Mouse (Mus musculus): Measurements from ENCODE around the gene Ttll13. TPM values are rescaled to one million over a fixed set of nuclear protein-coding genes. Genes with fewer than 3 reads are reported as not detected.

Ttll13 gene
- polyA plus RNA-seq, 1 experiment from 2014 or later: 0.94 TPM

DNA sequence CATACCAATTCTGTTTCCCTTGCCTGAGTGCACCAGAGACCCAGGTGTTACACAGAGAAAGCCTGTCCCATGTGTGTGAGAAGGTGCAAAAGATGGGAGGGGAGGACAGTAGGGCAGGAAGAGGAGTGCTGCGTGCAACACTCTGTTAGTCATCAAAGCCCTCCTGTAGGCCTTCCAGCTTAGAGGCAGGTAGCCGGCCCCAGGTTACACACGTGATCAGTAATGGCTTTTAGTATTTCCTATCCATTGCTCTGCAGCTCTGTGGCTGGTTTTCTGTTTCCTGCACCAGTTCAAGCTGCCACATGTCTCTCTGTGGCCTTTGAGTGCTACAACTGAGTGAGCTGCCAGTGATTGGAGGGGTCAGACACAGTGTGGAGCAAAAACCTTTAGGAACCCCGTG is 41.8 kb upstream of the Ttll13 start:
- Histone ChIP-seq H3K36me3 (peaks cover 22% of the 10 kb centered on the region; the same call in 1 of the 2 replicates), H3K4me3 (no peak overlapping the region), H3K27me3 (ENCODE audit: low read depth, poor library complexity, severe bottlenecking) (no peaks in the 10 kb centered on the region), H3K27ac (replicated peaks) (no peak overlapping the region), H3K9me3 (replicated peaks) (no peaks in the 10 kb centered on the region), H3K4me1 (peaks cover 96% of the 10 kb centered on the region)
- 89% methylated on average over 4 of the region's 4 CpGs for WGBS
- no peak for DNase-seq (ENCODE audit: low spot score)

DNA sequence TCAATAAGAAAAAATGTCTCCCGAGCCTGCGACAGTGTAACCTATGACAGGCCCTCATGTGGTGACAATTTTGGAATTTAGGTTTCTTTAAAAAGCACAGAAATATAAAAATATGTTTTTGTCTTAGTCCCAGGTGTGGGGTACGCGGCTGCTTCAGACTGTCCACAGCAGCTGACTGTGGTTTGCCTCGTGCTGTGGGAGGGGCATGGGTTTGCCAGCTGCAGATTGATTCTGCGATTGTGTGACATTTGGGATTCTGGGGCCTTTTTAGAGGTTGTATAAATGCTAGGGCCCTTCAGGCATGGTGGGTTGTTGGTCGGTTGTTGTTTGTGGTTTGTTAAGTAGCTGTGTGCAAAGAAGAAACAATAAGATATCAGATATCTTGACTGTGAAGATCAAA is 41.2 kb upstream of the Ttll13 start:
- Histone ChIP-seq H3K4me3 (no peak overlapping the region), H3K36me3 (peaks cover 21% of the 10 kb centered on the region; the same call in 1 of the 2 replicates), H3K27ac (replicated peaks) (no peak overlapping the region), H3K9me3 (replicated peaks) (no peaks in the 10 kb centered on the region), H3K27me3 (ENCODE audit: low read depth, poor library complexity, severe bottlenecking) (no peaks in the 10 kb centered on the region), H3K4me1 (peaks cover 96% of the 10 kb centered on the region)
- no peak for DNase-seq (ENCODE audit: low spot score)
- 92% methylated on average over 7 of the region's 7 CpGs for WGBS

DNA sequence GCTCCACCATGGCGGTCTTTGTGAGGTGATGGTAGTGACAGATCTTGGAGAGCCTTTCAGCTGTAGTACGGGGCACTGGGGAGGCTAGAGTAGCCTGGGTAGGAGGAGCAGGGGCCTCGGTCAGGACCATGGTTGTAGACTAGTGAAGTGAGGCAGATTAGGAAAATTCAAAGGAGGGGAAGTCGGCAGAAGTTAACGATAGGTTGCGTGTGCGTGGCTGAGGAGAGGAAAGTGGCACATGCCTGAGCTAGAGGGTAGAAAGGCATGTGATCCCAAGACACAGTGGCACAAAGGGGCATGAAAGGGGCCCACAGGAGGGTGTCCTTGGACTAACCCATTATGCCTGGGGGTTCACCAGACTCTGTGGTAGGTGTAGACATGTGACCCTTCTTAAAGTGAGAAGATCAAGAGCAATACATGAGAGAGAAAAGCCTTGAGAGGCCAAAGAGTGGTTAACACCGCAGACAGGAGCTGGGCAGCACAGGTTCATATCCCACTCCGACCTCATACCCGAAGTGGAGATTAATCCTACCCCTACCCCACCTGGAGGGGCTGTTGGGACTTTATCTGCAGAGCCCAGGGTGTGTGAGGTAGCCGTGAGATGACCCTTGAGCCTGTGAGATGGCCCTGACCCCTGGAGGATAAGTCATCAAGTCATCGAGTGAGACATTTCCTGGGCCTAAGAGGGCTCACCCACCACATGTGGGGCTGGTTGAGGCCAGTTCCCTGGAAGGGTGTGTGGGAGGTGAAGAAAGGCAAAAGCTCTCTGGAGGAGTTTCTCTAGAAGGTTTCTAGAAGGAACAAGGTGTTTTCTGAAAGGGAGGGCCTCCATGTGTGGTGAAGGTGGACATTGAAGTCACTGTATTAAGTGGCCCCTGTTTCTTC is 40.2 kb upstream of the Ttll13 start:
- Histone ChIP-seq H3K4me3 (no peak overlapping the region), H3K36me3 (peaks cover 14% of the 10 kb centered on the region; the same call in 1 of the 2 replicates), H3K9me3 (replicated peaks) (no peaks in the 10 kb centered on the region), H3K4me1 (peaks cover 93% of the 10 kb centered on the region), H3K27me3 (ENCODE audit: low read depth, poor library complexity, severe bottlenecking) (no peaks in the 10 kb centered on the region), H3K27ac (replicated peaks) (0 out of 2 replicates have a peak overlapping the region, but pooled peaks have one; percentile 29)
- DNase-seq (ENCODE audit: low spot score): no peak
- 88% methylated on average over 12 of the region's 12 CpGs for WGBS

DNA sequence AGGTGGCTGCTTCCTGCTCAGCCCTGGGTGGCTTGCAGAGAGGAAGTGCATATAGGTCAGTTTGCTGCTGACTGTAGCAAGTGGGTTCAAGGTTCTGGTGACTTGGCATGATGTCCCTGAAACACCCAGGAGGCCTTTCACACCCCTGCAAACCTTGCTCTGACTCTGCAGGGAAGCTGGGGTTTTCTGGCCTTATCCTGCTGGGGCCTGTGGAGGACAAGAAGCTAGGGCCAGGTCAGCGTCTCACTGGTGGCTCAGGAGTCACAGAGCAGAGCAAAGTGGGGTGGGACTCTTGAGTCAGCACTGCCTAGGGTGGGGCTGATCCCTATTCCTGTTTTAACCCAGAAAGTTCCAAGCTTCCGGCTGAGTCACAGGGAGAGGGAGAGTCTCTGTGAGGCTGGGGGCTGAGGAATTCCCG is 38.9 kb upstream of the Ttll13 start:
- no peaks in the 10 kb centered on the region for H3K27me3 ChIP-seq (ENCODE audit: low read depth, poor library complexity, severe bottlenecking)
- H3K4me1 ChIP-seq: peaks cover 80% of the 10 kb centered on the region
- DNase-seq (ENCODE audit: low spot score): no peak
- 69% methylated on average over 3 of the region's 3 CpGs for WGBS
- H3K27ac ChIP-seq (replicated peaks): no peak overlapping the region
- H3K4me3 ChIP-seq: no peak overlapping the region
- peaks cover 8% of the 10 kb centered on the region; the same call in 1 of the 2 replicates for H3K36me3 ChIP-seq
- no peaks in the 10 kb centered on the region for H3K9me3 ChIP-seq (replicated peaks)

DNA sequence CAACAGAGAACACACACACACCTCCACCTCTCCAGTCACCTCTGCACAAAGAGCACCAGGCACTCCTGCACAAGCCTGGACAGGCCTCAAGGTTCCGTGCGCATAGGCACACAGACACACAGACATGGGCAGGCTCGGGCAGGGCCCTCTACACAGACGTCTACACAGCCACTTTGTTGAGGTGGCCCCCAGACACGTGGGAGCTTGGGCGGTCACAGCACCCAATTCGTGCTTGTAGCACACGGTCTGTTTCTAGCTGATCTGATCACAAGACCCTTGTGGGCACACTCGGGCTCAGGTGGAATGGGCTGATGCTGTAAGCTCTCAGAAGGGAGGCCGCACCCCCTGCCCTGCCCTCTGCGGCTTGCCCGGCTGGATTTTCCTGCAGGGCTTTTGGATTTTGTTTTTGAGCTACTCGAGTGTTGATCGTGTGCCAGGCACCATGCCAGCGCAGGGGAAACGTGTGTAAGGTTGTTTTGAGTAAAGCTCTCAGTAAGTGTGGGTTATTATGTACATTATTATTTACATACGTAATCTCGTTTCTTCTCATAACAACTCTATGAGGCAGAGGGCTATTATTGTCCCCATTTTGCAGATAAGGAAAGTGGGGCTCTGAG is 38.0 kb upstream of the Ttll13 start:
- no peak overlapping the region for H3K4me3 ChIP-seq
- no peak overlapping the region for H3K27ac ChIP-seq (replicated peaks)
- WGBS: 87% methylated on average over 18 of the region's 18 CpGs
- no peaks in the 10 kb centered on the region for H3K27me3 ChIP-seq (ENCODE audit: low read depth, poor library complexity, severe bottlenecking)
- H3K9me3 ChIP-seq (replicated peaks): no peaks in the 10 kb centered on the region
- peaks cover 72% of the 10 kb centered on the region for H3K4me1 ChIP-seq
- H3K36me3 ChIP-seq: peaks cover 8% of the 10 kb centered on the region
- DNase-seq (ENCODE audit: low spot score): no peak

DNA sequence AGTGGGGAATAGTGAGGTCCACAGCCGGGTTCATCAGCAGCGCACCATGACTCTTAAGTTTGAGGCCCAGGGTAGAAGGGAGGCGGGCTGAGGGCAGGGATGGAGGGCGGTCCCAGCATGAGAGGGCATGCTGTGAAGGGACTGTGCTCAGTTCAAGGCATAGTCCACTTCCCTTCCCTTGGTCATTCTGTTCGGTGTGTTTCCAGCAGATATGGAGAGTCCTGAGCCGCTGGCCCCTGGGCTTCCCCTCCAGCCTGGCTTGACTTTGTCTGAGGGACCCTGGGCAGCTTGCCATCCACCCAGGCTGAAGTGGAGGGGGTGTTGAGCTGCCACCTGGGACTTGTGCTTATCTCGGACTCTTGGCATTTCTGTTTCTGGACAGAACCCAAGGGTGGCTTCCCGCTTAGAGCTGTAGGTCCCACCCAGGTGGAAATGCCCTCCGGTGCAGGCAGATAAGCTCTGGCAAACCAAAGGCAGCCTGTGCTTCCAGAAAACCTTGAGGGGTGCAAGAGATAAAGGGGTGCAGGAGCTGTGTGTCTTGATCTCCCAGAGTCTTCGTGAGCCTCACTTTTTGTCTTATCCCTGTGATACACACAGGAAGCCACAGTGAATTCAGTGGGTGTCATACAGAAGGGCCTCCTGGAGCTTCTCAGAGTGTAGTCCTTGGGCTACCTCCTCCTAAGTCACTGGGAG is 37.3 kb upstream of the Ttll13 start:
- peaks cover 65% of the 10 kb centered on the region for H3K4me1 ChIP-seq
- H3K4me3 ChIP-seq: no peak overlapping the region
- peaks cover 14% of the 10 kb centered on the region for H3K36me3 ChIP-seq
- no peak for DNase-seq (ENCODE audit: low spot score)
- H3K27me3 ChIP-seq (ENCODE audit: low read depth, poor library complexity, severe bottlenecking): no peaks in the 10 kb centered on the region
- H3K9me3 ChIP-seq (replicated peaks): no peaks in the 10 kb centered on the region
- WGBS: 81% methylated on average over 10 of the region's 10 CpGs
- H3K27ac ChIP-seq (replicated peaks): no peak overlapping the region

DNA sequence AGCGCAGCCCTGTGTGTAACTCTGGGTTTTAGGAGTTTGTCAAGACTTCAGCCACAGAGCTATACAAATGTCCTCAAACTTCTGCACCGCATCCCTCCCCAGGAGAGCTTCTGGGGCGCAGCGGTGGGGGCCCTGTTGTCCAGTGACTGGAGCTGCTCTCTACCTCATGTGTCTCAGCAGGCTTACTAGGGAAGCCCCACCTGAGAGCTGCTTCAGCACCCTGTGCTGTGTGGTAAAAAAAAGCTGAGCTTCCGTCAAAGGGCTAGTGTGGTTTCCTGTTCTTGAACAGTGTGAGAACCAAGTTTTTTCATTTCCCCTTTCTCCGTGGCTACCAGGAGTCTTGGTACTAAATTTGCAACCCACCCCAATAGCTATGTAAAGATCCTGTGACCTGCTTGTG is 36.5 kb upstream of the Ttll13 start:
- WGBS: 84% methylated on average over 6 of the region's 6 CpGs
- Histone ChIP-seq H3K27ac (replicated peaks) (peak overlapping the region; percentile 30; the same call in 1 of the 2 replicates), H3K4me1 (peaks cover 58% of the 10 kb centered on the region)

DNA sequence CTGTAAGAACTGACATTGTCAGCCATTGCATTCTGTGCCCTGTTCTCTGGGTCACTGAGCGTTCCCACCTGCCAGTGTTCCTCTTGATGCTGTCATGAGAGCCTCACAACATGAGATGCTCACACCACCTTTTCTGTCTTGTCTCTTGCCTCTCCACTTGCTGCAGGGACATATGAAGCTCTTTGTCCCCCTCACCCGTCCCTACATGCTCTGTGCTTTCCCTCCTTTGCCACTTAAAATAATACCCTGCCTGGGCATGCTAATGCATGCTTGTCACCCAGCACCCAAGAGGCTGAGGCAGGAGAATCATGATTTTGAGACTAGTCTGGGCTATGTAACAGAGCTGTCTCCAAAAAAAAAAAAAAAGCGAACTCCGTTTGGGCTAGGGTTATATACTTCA is 35.2 kb upstream of the Ttll13 start:
- Histone ChIP-seq H3K36me3 (peaks cover 25% of the 10 kb centered on the region), H3K27ac (replicated peaks) (no peak overlapping the region), H3K9me3 (replicated peaks) (no peaks in the 10 kb centered on the region), H3K27me3 (ENCODE audit: low read depth, poor library complexity, severe bottlenecking) (no peaks in the 10 kb centered on the region), H3K4me3 (no peak overlapping the region), H3K4me1 (peaks cover 53% of the 10 kb centered on the region)
- no peak for DNase-seq (ENCODE audit: low spot score)
- WGBS: 89% methylated on average over 4 of the region's 4 CpGs

More for the DNA sequence above, 36.5 kb upstream of the Ttll13 start:
- Histone ChIP-seq H3K9me3 (replicated peaks) (no peaks in the 10 kb centered on the region), H3K36me3 (peaks cover 19% of the 10 kb centered on the region), H3K27me3 (ENCODE audit: low read depth, poor library complexity, severe bottlenecking) (no peaks in the 10 kb centered on the region), H3K4me3 (no peak overlapping the region)
- no peak for DNase-seq (ENCODE audit: low spot score)

DNA sequence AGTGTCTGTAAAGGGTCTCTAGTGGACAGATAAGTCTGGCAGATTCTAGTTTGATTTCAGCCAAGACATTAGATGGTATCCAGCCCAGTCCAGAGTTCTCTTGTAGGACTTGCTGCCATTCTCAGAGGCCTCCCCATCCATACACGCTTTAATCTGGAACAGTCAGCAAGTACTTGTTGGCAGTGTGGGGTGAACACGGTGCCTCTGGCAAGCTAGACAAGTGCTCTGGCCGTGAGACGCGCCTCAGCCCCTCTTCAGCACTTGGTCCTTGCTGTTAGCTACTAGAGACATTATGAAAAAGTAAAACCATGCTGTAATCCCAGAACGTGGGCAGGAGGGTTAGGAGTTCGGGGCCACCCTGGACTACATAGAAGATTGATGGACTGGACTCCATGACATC is 32.6 kb upstream of the Ttll13 start:
- H3K27me3 ChIP-seq (ENCODE audit: low read depth, poor library complexity, severe bottlenecking): no peaks in the 10 kb centered on the region
- no peak overlapping the region for H3K27ac ChIP-seq (replicated peaks)
- peaks cover 29% of the 10 kb centered on the region for H3K4me1 ChIP-seq
- no peak overlapping the region for H3K4me3 ChIP-seq
- no peaks in the 10 kb centered on the region for H3K9me3 ChIP-seq (replicated peaks)
- DNase-seq (ENCODE audit: low spot score): no peak
- peaks cover 51% of the 10 kb centered on the region for H3K36me3 ChIP-seq
- 94% methylated on average over 7 of the region's 7 CpGs for WGBS

DNA sequence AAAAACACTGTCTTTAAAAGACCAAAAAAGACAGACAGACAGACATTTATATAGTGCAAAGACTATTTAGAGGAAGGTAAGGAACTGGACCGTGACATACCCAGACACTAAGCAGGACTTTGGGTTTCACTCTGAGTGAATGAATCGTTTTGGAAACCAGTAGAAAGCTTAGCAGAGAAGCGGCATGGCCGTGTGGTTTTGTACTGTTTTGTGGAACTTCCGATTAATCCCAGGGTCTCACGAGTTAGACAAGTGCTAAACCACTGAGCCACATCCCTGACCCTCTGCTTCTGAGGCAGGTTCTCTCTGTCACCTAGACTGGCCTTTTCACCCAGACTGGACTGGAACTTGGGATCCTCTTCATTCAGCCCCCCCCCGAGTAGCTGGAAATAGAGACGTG is 31.7 kb upstream of the Ttll13 start:
- H3K27ac ChIP-seq (replicated peaks): no peak overlapping the region
- H3K4me1 ChIP-seq: peaks cover 21% of the 10 kb centered on the region
- peaks cover 60% of the 10 kb centered on the region for H3K36me3 ChIP-seq
- H3K27me3 ChIP-seq (ENCODE audit: low read depth, poor library complexity, severe bottlenecking): no peaks in the 10 kb centered on the region
- DNase-seq (ENCODE audit: low spot score): no peak
- 79% methylated on average over 8 of the region's 8 CpGs for WGBS
- no peak overlapping the region for H3K4me3 ChIP-seq
- H3K9me3 ChIP-seq (replicated peaks): no peaks in the 10 kb centered on the region

DNA sequence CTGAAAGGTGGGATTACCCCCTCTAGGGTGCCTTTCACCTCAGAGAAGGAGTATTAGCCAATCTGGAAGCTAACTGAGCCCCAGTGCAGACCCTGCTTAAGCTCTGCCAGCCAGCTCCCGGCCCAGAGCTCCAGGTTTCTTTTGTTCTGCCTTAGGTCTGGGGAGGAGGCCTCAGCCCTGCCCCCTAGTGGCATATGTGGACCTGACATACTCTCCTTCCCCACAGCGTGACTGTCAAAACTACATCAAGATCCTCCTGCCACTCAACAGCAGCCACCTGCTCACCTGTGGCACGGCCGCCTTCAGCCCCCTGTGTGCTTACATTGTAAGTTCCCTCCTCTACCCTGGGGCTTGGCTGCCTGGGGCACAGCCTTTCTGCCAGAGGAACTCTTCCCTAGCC is 30.8 kb upstream of the Ttll13 start:
- Histone ChIP-seq H3K27me3 (ENCODE audit: low read depth, poor library complexity, severe bottlenecking) (no peaks in the 10 kb centered on the region), H3K4me1 (peaks cover 13% of the 10 kb centered on the region), H3K4me3 (no peak overlapping the region), H3K36me3 (peaks cover 69% of the 10 kb centered on the region), H3K9me3 (replicated peaks) (no peaks in the 10 kb centered on the region), H3K27ac (replicated peaks) (peak overlapping the region; percentile 75)
- WGBS: 19% methylated on average over 4 of the region's 4 CpGs
- DNase-seq (ENCODE audit: low spot score): peak; percentile 76

DNA sequence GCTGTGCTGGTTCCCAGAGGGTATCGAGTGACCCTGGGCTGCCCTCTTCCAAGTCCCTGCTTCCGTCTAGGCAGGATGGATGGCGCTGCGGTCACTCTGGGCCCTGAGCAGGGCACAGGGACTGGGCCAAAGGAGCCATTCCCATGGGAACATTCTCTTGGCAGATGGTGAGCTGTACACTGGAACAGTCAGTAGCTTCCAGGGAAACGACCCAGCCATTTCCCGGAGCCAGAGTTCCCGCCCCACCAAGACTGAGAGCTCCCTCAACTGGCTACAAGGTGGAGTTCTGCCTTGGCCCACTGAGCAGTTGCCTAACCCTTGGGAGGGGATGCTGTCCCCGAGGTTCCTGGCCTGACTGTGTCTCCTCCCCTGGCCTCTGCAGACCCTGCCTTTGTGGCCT is 29.6 kb upstream of the Ttll13 start:
- no peak for DNase-seq (ENCODE audit: low spot score)
- H3K36me3 ChIP-seq: peaks cover 81% of the 10 kb centered on the region
- H3K9me3 ChIP-seq (replicated peaks): no peaks in the 10 kb centered on the region
- peaks cover 8% of the 10 kb centered on the region for H3K4me1 ChIP-seq
- H3K27me3 ChIP-seq (ENCODE audit: low read depth, poor library complexity, severe bottlenecking): no peaks in the 10 kb centered on the region
- 83% methylated on average over 8 of the region's 8 CpGs for WGBS
- H3K4me3 ChIP-seq: no peak overlapping the region
- no peak overlapping the region for H3K27ac ChIP-seq (replicated peaks)
